Mouse (Mus musculus) kidney, adult 8-10 months (tissue): ENCODE data around the gene Mia.

Source experiments
- DNase-seq, 2 experiments: peaks; one replicate each; pipeline ENCODE4 v3.0.0; 2022

The Mia gene

GRCm38 (mm10) chr7:27180837-27181695 lies at the start of gene Mia, which contains the start of gene Gm21983:
Gene Mia, minus strand, starts transcription at chr7:27181157.
Gene Gm21983, minus strand, starts transcription at chr7:27181086.
- no peak for DNase-seq

GRCm38 (mm10) chr7:27228865-27229264 lies 47.9 kb upstream of the Mia start:
- DNase-seq: no peak

GRCm38 (mm10) chr7:27228281-27228821 lies 47.4 kb upstream of the Mia start, which contains the start of gene Itpkc:
Gene Itpkc, minus strand, starts transcription at chr7:27228661.
- DNase-seq: peak; percentile 89 to 91

GRCm38 (mm10) chr7:27227676-27228075 lies 46.7 kb upstream of the Mia start:
- peak in 1 of 2 experiments; percentile 14 for DNase-seq

- no peak for DNase-seq
Measured at GRCm38 (mm10) chr7:27227276-27227675, 46.3 kb upstream of the Mia start.

- no peak for DNase-seq
Measured at GRCm38 (mm10) chr7:27224877-27225575, 44.1 kb upstream of the Mia start.

- no peak for DNase-seq
Measured at GRCm38 (mm10) chr7:27222538-27222937, 41.6 kb upstream of the Mia start.

- DNase-seq: no peak
Measured at GRCm38 (mm10) chr7:27221939-27222338, 41.0 kb upstream of the Mia start.

GRCm38 (mm10) chr7:27219937-27220336 lies 39.0 kb upstream of the Mia start:
- no peak for DNase-seq

- DNase-seq: no peak
Measured at GRCm38 (mm10) chr7:27218586-27218985, 37.6 kb upstream of the Mia start.

GRCm38 (mm10) chr7:27212626-27213025 lies 31.7 kb upstream of the Mia start:
- DNase-seq: no peak

- DNase-seq: peak; percentile 34 to 47
Measured at GRCm38 (mm10) chr7:27203730-27204449, 22.9 kb upstream of the Mia start.

GRCm38 (mm10) chr7:27198779-27199178 lies 17.8 kb upstream of the Mia start:
- no peak for DNase-seq

- DNase-seq: no peak
Measured at GRCm38 (mm10) chr7:27198355-27198754, 17.4 kb upstream of the Mia start.

- DNase-seq: no peak
Measured at GRCm38 (mm10) chr7:27197634-27198033, 16.7 kb upstream of the Mia start.

GRCm38 (mm10) chr7:27197136-27197535 lies 16.2 kb upstream of the Mia start:
- DNase-seq: no peak

GRCm38 (mm10) chr7:27195681-27196611 lies 15.0 kb upstream of the Mia start, which contains the start of the genes BC024978 and Snrpa:
Gene BC024978, plus strand, starts transcription at chr7:27195781.
Gene Snrpa, minus strand, starts transcription at chr7:27196271.
- peak; percentile 99 to 100 for DNase-seq

GRCm38 (mm10) chr7:27193731-27194130 lies 12.8 kb upstream of the Mia start:
- no peak for DNase-seq

- no peak for DNase-seq
Measured at GRCm38 (mm10) chr7:27192434-27192833, 11.5 kb upstream of the Mia start.

- no peak for DNase-seq
Measured at GRCm38 (mm10) chr7:27189271-27189931, 8.4 kb upstream of the Mia start.

- peak; percentile 21 to 43 for DNase-seq
Measured at GRCm38 (mm10) chr7:27185986-27186385, 5.0 kb upstream of the Mia start.
